Mouse (Mus musculus) layer of hippocampus, postnatal 10 days (tissue): Measurements from ENCODE around the gene Chn1. TPM values are rescaled to one million over a fixed set of nuclear protein-coding genes. Genes with fewer than 3 reads are reported as not detected.
A peak's percentile ranks its signal among the peaks of the same experiment; 100 is the strongest.

ENCODE experiments used
- DNase-seq, 2 experiments: peaks; one replicate each; pipeline ENCODE4 v3.0.0; 2021; ENCODE audit warnings: low spot score in 2 of 2
- total RNA-seq, 2 experiments: library from RNA; stranded (reverse); gene quantifications; 2 replicates each; pipeline ENCODE4 v1.2.3; 2021

The Chn1 gene
- total RNA-seq, 2 experiments from 2014 or later, result 697 to 727 TPM

DNA sequence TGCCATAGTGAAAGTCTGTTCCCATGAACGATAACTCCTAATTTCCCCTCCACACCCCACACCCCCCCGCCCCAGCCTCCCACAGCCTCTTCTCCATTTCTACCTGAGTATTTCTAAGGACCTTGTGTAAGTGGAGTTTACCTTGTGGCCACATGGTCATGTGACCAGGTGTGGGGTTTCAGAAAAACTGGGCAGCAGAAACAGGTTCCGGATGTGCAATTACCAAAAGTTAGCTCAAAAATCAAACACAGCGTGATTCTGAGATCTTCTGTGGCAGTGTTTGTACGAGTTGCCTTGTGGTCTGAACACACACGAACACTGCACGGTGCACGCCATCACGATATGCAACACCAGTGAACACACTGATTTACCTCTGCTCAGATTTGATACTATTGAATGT, 212.5 kb downstream of the Chn1 start:
- no peak for DNase-seq

DNA sequence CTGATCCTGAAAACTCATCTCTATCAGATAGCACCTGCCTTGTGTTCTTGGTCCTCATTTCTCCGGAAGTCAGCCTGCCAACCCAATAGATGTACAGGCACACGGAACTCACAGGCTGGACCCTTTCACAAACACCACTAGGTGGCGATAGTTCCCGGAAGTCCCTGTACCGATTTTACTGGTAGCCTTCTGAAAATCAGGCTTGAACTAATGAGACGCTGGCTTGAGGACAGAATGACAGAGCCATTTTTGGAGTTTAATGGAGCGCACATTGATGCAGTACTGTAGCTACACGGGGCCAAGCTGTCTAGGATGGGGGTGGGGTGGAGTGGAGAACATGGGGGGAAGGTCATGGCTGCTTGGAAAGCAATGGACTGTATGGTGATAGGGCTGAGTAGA, 213.5 kb downstream of the Chn1 start:
- peak; percentile 59 for DNase-seq

DNA sequence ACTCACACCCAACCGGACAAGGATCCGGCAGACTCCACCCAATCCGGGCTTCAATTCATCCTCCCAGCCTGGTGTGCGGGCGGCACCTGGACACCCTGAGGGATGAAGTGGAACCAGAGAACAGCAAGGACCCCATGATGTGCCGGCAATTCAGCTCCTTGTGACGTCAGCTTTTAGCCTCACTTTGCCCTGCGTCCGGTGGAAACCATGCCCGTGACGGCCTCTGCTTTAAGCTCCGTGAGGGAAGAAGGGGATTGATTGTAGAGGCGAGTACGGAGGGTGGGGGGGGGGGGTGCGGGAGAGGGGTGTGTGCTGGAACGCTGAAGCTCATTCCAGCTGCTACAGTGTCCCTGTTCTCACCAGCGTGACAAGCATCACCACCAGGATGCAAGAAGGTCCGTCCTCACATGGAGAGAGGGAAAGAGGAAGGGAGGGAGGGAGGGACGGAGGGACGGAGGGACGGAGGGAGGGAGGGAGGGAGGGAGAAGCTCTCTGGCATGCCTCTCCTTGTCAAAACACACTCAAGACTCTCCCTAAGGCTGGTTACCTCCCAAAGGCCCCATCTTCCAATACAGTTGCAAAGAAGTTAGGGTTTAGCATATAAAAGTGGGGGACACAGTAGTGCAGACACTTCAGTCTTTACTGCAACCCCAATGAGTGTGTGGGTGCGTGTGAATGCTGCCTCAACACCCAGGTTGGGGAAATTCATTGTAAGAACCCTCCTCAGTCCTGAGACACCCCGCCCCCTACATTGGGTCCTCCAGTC, 214.1 kb downstream of the Chn1 start:
- no peak for DNase-seq

Other genes with a start within 250 kb of the Chn1 start
- 10 to 100 TPM in 1 of 2 experiments, 1 to 10 TPM in 1; 9.7 to 10.8 TPM for gene Wipf1, start 245.6 kb downstream of the Chn1 start, total RNA-seq
- gene Chrna1, start 195.0 kb downstream of the Chn1 start, total RNA-seq, result under 1 TPM; 0.18 to 0.39 TPM
- 100 to 1,000 TPM; 125 to 146 TPM for gene Atf2, start 117.3 kb upstream of the Chn1 start, total RNA-seq
- gene Atp5g3, start 136.0 kb upstream of the Chn1 start, total RNA-seq, result 100 to 1,000 TPM; 669 to 684 TPM